Mouse (Mus musculus) fat pad, adult 2 months (tissue): ENCODE results near the gene Rgl2.
A peak's percentile ranks its signal among the peaks of the same experiment; 100 is the strongest.
"Not testable (repeated sequence)": the region's sequence is repeated elsewhere in the genome, so short reads cannot be mapped to it uniquely, and the experiment has no call there.

ENCODE experiments used
- DNase-seq: peaks from one replicate; pipeline ENCODE4 v3.0.0-alpha.2; 2011; ENCODE audit warnings: low read depth, low spot score; ENCODE audit errors: extremely low read depth

Gene Rgl2

GRCm38 (mm10) chr17:33948090-33948904, 19.0 kb downstream of the Rgl2 start:
- DNase-seq = no peak

- DNase-seq = no peak
Observed at GRCm38 (mm10) chr17:33948905-33949537, 19.7 kb downstream of the Rgl2 start.

- no peak for DNase-seq
Observed at GRCm38 (mm10) chr17:33950131-33950625, 20.8 kb downstream of the Rgl2 start.

GRCm38 (mm10) chr17:33951021-33951946, 21.9 kb downstream of the Rgl2 start, which contains the start of gene B3galt4:
Gene B3galt4, minus strand, starts transcription at chr17:33951488.
- no peak for DNase-seq

GRCm38 (mm10) chr17:33952015-33952414, 22.7 kb downstream of the Rgl2 start:
- not testable (repeated sequence) for DNase-seq

- no peak for DNase-seq
Observed at GRCm38 (mm10) chr17:33952879-33953278, 23.5 kb downstream of the Rgl2 start.

- DNase-seq = no peak
Observed at GRCm38 (mm10) chr17:33953310-33953709, 24.0 kb downstream of the Rgl2 start.

GRCm38 (mm10) chr17:33953961-33954565, 24.7 kb downstream of the Rgl2 start:
- DNase-seq = no peak

- no peak for DNase-seq
Observed at GRCm38 (mm10) chr17:33954646-33955554, 25.6 kb downstream of the Rgl2 start.

- peak; percentile 85 for DNase-seq
Observed at GRCm38 (mm10) chr17:33955555-33956214, 26.3 kb downstream of the Rgl2 start, which contains the start of the genes Vps52 and Rps18. Gene Vps52, plus strand, starts transcription at chr17:33955812. Gene Rps18, minus strand, starts transcription at chr17:33956001.

GRCm38 (mm10) chr17:33956336-33956735, 27.0 kb downstream of the Rgl2 start:
- no peak for DNase-seq

GRCm38 (mm10) chr17:33957493-33957892, 28.1 kb downstream of the Rgl2 start:
- DNase-seq = no peak

GRCm38 (mm10) chr17:33958451-33958850, 29.1 kb downstream of the Rgl2 start:
- DNase-seq = no peak

- DNase-seq = no peak
Observed at GRCm38 (mm10) chr17:33959135-33959534, 29.8 kb downstream of the Rgl2 start.

GRCm38 (mm10) chr17:33959948-33960347, 30.6 kb downstream of the Rgl2 start:
- DNase-seq = no peak

- no peak for DNase-seq
Observed at GRCm38 (mm10) chr17:33962876-33963275, 33.5 kb downstream of the Rgl2 start.

GRCm38 (mm10) chr17:33965082-33965845, 35.9 kb downstream of the Rgl2 start:
- DNase-seq = no peak
